Mouse (Mus musculus) neural tube, embryonic 11.5 days (tissue): ENCODE results near the gene Ablim1. TPM values are rescaled to one million over a fixed set of nuclear protein-coding genes. Genes with fewer than 3 reads are reported as not detected.

Experiments
- ATAC-seq: fragments of 200-750 bp; cut with Nextera tagmentation; 2 replicates; pipeline ENCODE4 v1.8.0; 2017; ENCODE audit warnings: moderate number of reproducible peaks, mild to moderate bottlenecking, moderate TSS enrichment, moderate library complexity; ENCODE audit not compliant: insufficient read depth, low FRiP score, low TSS enrichment
- DNase-seq: peaks from one replicate; pipeline ENCODE4 v3.0.0-alpha.2; 2015; ENCODE audit warnings: low spot score
- H3K27ac ChIP-seq: fragments of 300-500 bp; sonication (generic); 2 replicates; pipeline ENCODE4 v1.5.1; 2014; ENCODE audit warnings: low read depth, mild to moderate bottlenecking, low read length
- H3K27me3 ChIP-seq: fragments of 300-500 bp; sonication (generic); 2 replicates; pipeline ENCODE4 v1.6.1; 2014; ENCODE audit warnings: mild to moderate bottlenecking, low read length, mixed read lengths; ENCODE audit not compliant: control insufficient read depth, insufficient read depth
- H3K36me3 ChIP-seq: fragments of 300-500 bp; sonication (generic); 2 replicates; pipeline ENCODE4 v1.6.1; 2014; ENCODE audit warnings: mild to moderate bottlenecking, low read length, moderate library complexity, mixed read lengths; ENCODE audit not compliant: control insufficient read depth, insufficient read depth
- H3K4me1 ChIP-seq: fragments of 300-500 bp; sonication (generic); 2 replicates; pipeline ENCODE4 v1.6.1; 2014; ENCODE audit warnings: low read length, mixed read lengths; ENCODE audit not compliant: control insufficient read depth, insufficient read depth
- H3K4me2 ChIP-seq: fragments of 300-500 bp; sonication (generic); 2 replicates; pipeline ENCODE4 v1.6.1; 2014; ENCODE audit warnings: low read depth, mild to moderate bottlenecking, moderate library complexity
- H3K4me3 ChIP-seq: fragments of 300-500 bp; sonication (generic); 2 replicates; pipeline ENCODE4 v1.5.1; 2014; ENCODE audit warnings: low read depth, low read length
- H3K9ac ChIP-seq: fragments of 300-500 bp; sonication (generic); 2 replicates; pipeline ENCODE4 v1.6.1; 2014; ENCODE audit warnings: mild to moderate bottlenecking, low read length
- H3K9me3 ChIP-seq: fragments of 300-500 bp; sonication (generic); 2 replicates; pipeline ENCODE4 v1.6.1; 2016; ENCODE audit warnings: low read length; ENCODE audit not compliant: control insufficient read depth
- WGBS: fragments of 180-500 bp; shearing (Covaris S2); extraction: QIAGEN DNeasy Blood & Tissue Kit; methylation state at CpG from one replicate; pipeline ENCODE4 v1.1.7; 2014; 5-methylcytosine and 5-hydroxymethylcytosine counted together
- polyA plus RNA-seq: library from polyadenylated mRNA; unstranded; fragments of >200 nt; fragmentation: Nextera tagmentation; extraction: Ambion mirVana; gene quantifications from 2 replicates; pipeline ENCODE4 v1.2.1, GENCODE M21; 2014

Ablim1 gene
- polyA plus RNA-seq, 1 experiment from 2014 or later = 24.5 TPM

- DNase-seq (no peak), ATAC-seq (no peak)
- H3K36me3 ChIP-seq = no peaks in the 10 kb centered on the region
- no peak overlapping the region for H3K9ac ChIP-seq
- H3K9me3 ChIP-seq = no peaks in the 10 kb centered on the region
- peaks cover 3% of the 10 kb centered on the region; the same call in 1 of the 2 replicates for H3K4me1 ChIP-seq
- H3K27me3 ChIP-seq = peaks cover 19% of the 10 kb centered on the region; the same call in 1 of the 2 replicates
- 61% methylated on average over 13 of the region's 13 CpGs for WGBS
- H3K4me2 ChIP-seq = no peak overlapping the region; the same call in 1 of the 2 replicates
- H3K27ac ChIP-seq = no peak overlapping the region
- peak overlapping the region; percentile 39; the same call in 1 of the 2 replicates for H3K4me3 ChIP-seq
These were observed 307.9 kb downstream of the Ablim1 start for GRCm38 (mm10) chr19:57006841-57007240.

GRCm38 (mm10) chr19:57005062-57005461, 309.7 kb downstream of the Ablim1 start:
- H3K27ac ChIP-seq = no peak overlapping the region
- DNase-seq (no peak), ATAC-seq (no peak)
- peaks cover 3% of the 10 kb centered on the region; the same call in 1 of the 2 replicates for H3K4me1 ChIP-seq
- H3K4me2 ChIP-seq = no peak overlapping the region
- H3K4me3 ChIP-seq = no peak overlapping the region
- peaks cover 19% of the 10 kb centered on the region; the same call in 1 of the 2 replicates for H3K27me3 ChIP-seq
- 96% methylated on average over 4 of the region's 4 CpGs for WGBS
- no peaks in the 10 kb centered on the region for H3K36me3 ChIP-seq
- no peaks in the 10 kb centered on the region for H3K9me3 ChIP-seq
- no peak overlapping the region for H3K9ac ChIP-seq

- H3K27me3 ChIP-seq = peaks cover 16% of the 10 kb centered on the region; the same call in 1 of the 2 replicates
- H3K9me3 ChIP-seq = no peaks in the 10 kb centered on the region
- 30% methylated on average over 7 of the region's 7 CpGs for WGBS
- DNase-seq (no peak), ATAC-seq (no peak)
- no peaks in the 10 kb centered on the region for H3K36me3 ChIP-seq
- no peak overlapping the region for H3K4me3 ChIP-seq
- peaks cover 5% of the 10 kb centered on the region; the same call in 1 of the 2 replicates for H3K4me1 ChIP-seq
- H3K27ac ChIP-seq = no peak overlapping the region
- no peak overlapping the region for H3K9ac ChIP-seq
- H3K4me2 ChIP-seq = no peak overlapping the region
These were observed 311.3 kb downstream of the Ablim1 start for GRCm38 (mm10) chr19:57003460-57003810.

- DNase-seq = no peak
- no peaks in the 10 kb centered on the region for H3K36me3 ChIP-seq
- no peak overlapping the region for H3K4me3 ChIP-seq
- H3K27me3 ChIP-seq = peaks cover 11% of the 10 kb centered on the region; the same call in 1 of the 2 replicates
- no peak for ATAC-seq
- peaks cover 5% of the 10 kb centered on the region; the same call in 1 of the 2 replicates for H3K4me1 ChIP-seq
- no peak overlapping the region for H3K9ac ChIP-seq
- no peak overlapping the region for H3K4me2 ChIP-seq
- 65% methylated on average over 12 of the region's 12 CpGs for WGBS
- no peaks in the 10 kb centered on the region for H3K9me3 ChIP-seq
- H3K27ac ChIP-seq = no peak overlapping the region
These were observed 311.8 kb downstream of the Ablim1 start for GRCm38 (mm10) chr19:57002741-57003459.

GRCm38 (mm10) chr19:57001926-57002325, 312.8 kb downstream of the Ablim1 start:
- ATAC-seq = no peak
- Histone ChIP-seq H3K9ac (no peak overlapping the region), H3K4me2 (no peak overlapping the region), H3K9me3 (no peaks in the 10 kb centered on the region), H3K36me3 (no peaks in the 10 kb centered on the region), H3K4me1 (peaks cover 12% of the 10 kb centered on the region; the same call in 1 of the 2 replicates), H3K27ac (no peak overlapping the region), H3K4me3 (no peak overlapping the region), H3K27me3 (peaks cover 3% of the 10 kb centered on the region; the same call in 1 of the 2 replicates)
- DNase-seq = no peak
- 85% methylated on average over 4 of the region's 4 CpGs for WGBS

- no peak for ATAC-seq
- WGBS = 91% methylated on average over 5 of the region's 5 CpGs
These were observed 314.1 kb downstream of the Ablim1 start for GRCm38 (mm10) chr19:57000592-57000991.

GRCm38 (mm10) chr19:56999781-57000180, 314.9 kb downstream of the Ablim1 start:
- no peak overlapping the region for H3K27ac ChIP-seq

More at GRCm38 (mm10) chr19:57000592-57000991, 314.1 kb downstream of the Ablim1 start:
- no peaks in the 10 kb centered on the region for H3K36me3 ChIP-seq
- H3K27me3 ChIP-seq = no peaks in the 10 kb centered on the region
- H3K4me2 ChIP-seq = no peak overlapping the region
- H3K27ac ChIP-seq = no peak overlapping the region
- no peak overlapping the region for H3K4me3 ChIP-seq
- DNase-seq = no peak
- H3K9ac ChIP-seq = no peak overlapping the region
- H3K4me1 ChIP-seq = peaks cover 12% of the 10 kb centered on the region; the same call in 1 of the 2 replicates
- no peaks in the 10 kb centered on the region for H3K9me3 ChIP-seq

GRCm38 (mm10) chr19:56998910-56999309, 315.8 kb downstream of the Ablim1 start:
- H3K4me2 ChIP-seq = no peak overlapping the region
- ATAC-seq = no peak
- no peak for DNase-seq
- H3K9me3 ChIP-seq = no peaks in the 10 kb centered on the region
- H3K27ac ChIP-seq = no peak overlapping the region
- H3K4me3 ChIP-seq = no peak overlapping the region
- H3K4me1 ChIP-seq = peaks cover 12% of the 10 kb centered on the region; the same call in 1 of the 2 replicates
- no peaks in the 10 kb centered on the region for H3K27me3 ChIP-seq
- H3K9ac ChIP-seq = no peak overlapping the region
- WGBS = 76% methylated on average over 2 of the region's 2 CpGs
- no peaks in the 10 kb centered on the region for H3K36me3 ChIP-seq

More at GRCm38 (mm10) chr19:56999781-57000180, 314.9 kb downstream of the Ablim1 start:
- no peaks in the 10 kb centered on the region for H3K36me3 ChIP-seq
- H3K4me3 ChIP-seq = no peak overlapping the region
- no peak for DNase-seq
- no peak overlapping the region for H3K9ac ChIP-seq
- peaks cover 12% of the 10 kb centered on the region; the same call in 1 of the 2 replicates for H3K4me1 ChIP-seq
- H3K9me3 ChIP-seq = no peaks in the 10 kb centered on the region
- WGBS = 27% methylated on average over 2 of the region's 2 CpGs
- no peaks in the 10 kb centered on the region for H3K27me3 ChIP-seq
- ATAC-seq = no peak
- no peak overlapping the region for H3K4me2 ChIP-seq

GRCm38 (mm10) chr19:56998331-56998730, 316.4 kb downstream of the Ablim1 start:
- Histone ChIP-seq H3K4me3 (no peak overlapping the region), H3K27ac (0 out of 2 replicates have a peak overlapping the region, but pooled peaks have one; percentile 8), H3K4me1 (peaks cover 10% of the 10 kb centered on the region; the same call in 1 of the 2 replicates)

More at GRCm38 (mm10) chr19:56998331-56998730, 316.4 kb downstream of the Ablim1 start:
- ATAC-seq = no peak
- Histone ChIP-seq H3K9ac (no peak overlapping the region), H3K4me2 (no peak overlapping the region), H3K9me3 (no peaks in the 10 kb centered on the region), H3K36me3 (no peaks in the 10 kb centered on the region), H3K27me3 (no peaks in the 10 kb centered on the region)
- DNase-seq = no peak
- WGBS = 80% methylated on average over 4 of the region's 4 CpGs
